Mouse (Mus musculus) embryonic facial prominence, embryonic 13.5 days (tissue): Measurements from ENCODE around the gene Col3a1. TPM values are rescaled to one million over a fixed set of nuclear protein-coding genes. Genes with fewer than 3 reads are reported as not detected.

Experiments used
- ATAC-seq: fragments of 200-750 bp; cut with Nextera tagmentation; 2 replicates; pipeline ENCODE4 v1.8.0; 2017; ENCODE audit warnings: low read depth; ENCODE audit not compliant: insufficient number of reproducible peaks, insufficient read depth, low FRiP score, low TSS enrichment
- H3K27ac ChIP-seq: fragments of 300-500 bp; sonication (generic); 2 replicates; pipeline ENCODE4 v1.5.1; 2015; ENCODE audit warnings: moderate library complexity, mild to moderate bottlenecking, inconsistent platforms
- H3K27me3 ChIP-seq: fragments of 300-500 bp; sonication (generic); 2 replicates; pipeline ENCODE4 v1.6.1; 2015; ENCODE audit warnings: mild to moderate bottlenecking, inconsistent platforms
- H3K36me3 ChIP-seq: fragments of 300-500 bp; sonication (generic); 2 replicates; pipeline ENCODE4 v1.6.1; 2015; ENCODE audit warnings: mild to moderate bottlenecking, inconsistent platforms
- H3K4me1 ChIP-seq: fragments of 300-500 bp; sonication (generic); 2 replicates; pipeline ENCODE4 v1.6.1; 2015; ENCODE audit warnings: inconsistent platforms
- H3K4me2 ChIP-seq: fragments of 300-500 bp; sonication (generic); 2 replicates; pipeline ENCODE4 v1.6.1; 2015; ENCODE audit warnings: moderate library complexity, mild to moderate bottlenecking, inconsistent platforms
- H3K4me3 ChIP-seq: fragments of 300-500 bp; sonication (generic); 2 replicates; pipeline ENCODE4 v1.5.1; 2015; ENCODE audit warnings: mild to moderate bottlenecking, inconsistent platforms
- H3K9ac ChIP-seq: fragments of 300-500 bp; sonication (generic); 2 replicates; pipeline ENCODE4 v1.6.1; 2015; ENCODE audit warnings: mild to moderate bottlenecking, inconsistent platforms
- H3K9me3 ChIP-seq: fragments of 300-500 bp; sonication (generic); 2 replicates; pipeline ENCODE4 v1.6.1; 2016; ENCODE audit warnings: inconsistent platforms
- WGBS: fragments of 180-500 bp; shearing (Covaris S2); methylation state at CpG from one replicate; pipeline ENCODE4 v1.1.7; 2015; ENCODE audit warnings: mixed read lengths; 5-methylcytosine and 5-hydroxymethylcytosine counted together
- polyA plus RNA-seq: library from polyadenylated mRNA; unstranded; fragments of >200 nt; fragmentation: Nextera tagmentation; extraction: Ambion mirVana; gene quantifications from 2 replicates; pipeline ENCODE4 v1.2.1, GENCODE M21; 2015

Col3a1 gene
- polyA plus RNA-seq: 1,389 and 1,479 TPM in 2 replicates

- no peaks in the 10 kb centered on the region for H3K27me3 ChIP-seq
- H3K9ac ChIP-seq: peak within 1 kb of the TSS; percentile 82
- no peaks in the 10 kb centered on the region for H3K9me3 ChIP-seq
- H3K4me1 ChIP-seq: peaks cover 13% of the 10 kb centered on the region
- peaks cover 6% of the 10 kb centered on the region; the same call in 1 of the 2 replicates for H3K36me3 ChIP-seq
- H3K27ac ChIP-seq: peak within 1 kb of the TSS; percentile 99
- peak within 1 kb of the TSS; percentile 53 for H3K4me3 ChIP-seq
- peak within 1 kb of the TSS; percentile 65 for H3K4me2 ChIP-seq
- WGBS: 8% methylated on average over 4 of the region's 4 CpGs
- 0 out of 2 replicates have a peak, but pooled peaks have one; percentile 46 for ATAC-seq
These were observed at the start of gene Col3a1 for GRCm38 (mm10) chr1:45311388-45311787. TSS of gene Col3a1 (plus strand) at chr1:45311538.

GRCm38 (mm10) chr1:45269421-45269820, 41.9 kb upstream of the Col3a1 start:
- H3K27me3 ChIP-seq: no peaks in the 10 kb centered on the region
- H3K4me2 ChIP-seq: no peak overlapping the region
- no peak overlapping the region for H3K9ac ChIP-seq
- H3K4me1 ChIP-seq: no peaks in the 10 kb centered on the region
- ATAC-seq: no peak
- H3K36me3 ChIP-seq: no peaks in the 10 kb centered on the region
- H3K27ac ChIP-seq: no peak overlapping the region
- no peak overlapping the region for H3K4me3 ChIP-seq
- peaks cover 4% of the 10 kb centered on the region; the same call in 1 of the 2 replicates for H3K9me3 ChIP-seq

GRCm38 (mm10) chr1:45276006-45276539, 35.3 kb upstream of the Col3a1 start:
- WGBS: 26% methylated on average over 2 of the region's 2 CpGs
- Histone ChIP-seq H3K27me3 (no peaks in the 10 kb centered on the region), H3K36me3 (no peaks in the 10 kb centered on the region), H3K4me2 (no peak overlapping the region), H3K4me3 (no peak overlapping the region), H3K27ac (no peak overlapping the region), H3K9me3 (peaks cover 4% of the 10 kb centered on the region; the same call in 1 of the 2 replicates), H3K4me1 (no peaks in the 10 kb centered on the region), H3K9ac (no peak overlapping the region)
- ATAC-seq: no peak

- Histone ChIP-seq H3K36me3 (no peaks in the 10 kb centered on the region), H3K9me3 (no peaks in the 10 kb centered on the region), H3K27me3 (no peaks in the 10 kb centered on the region), H3K9ac (no peak overlapping the region), H3K4me3 (no peak overlapping the region), H3K27ac (no peak overlapping the region), H3K4me2 (no peak overlapping the region), H3K4me1 (no peaks in the 10 kb centered on the region)
- ATAC-seq: no peak
- 30% methylated on average over 1 of the region's 1 CpGs for WGBS
These were observed 23.4 kb upstream of the Col3a1 start for GRCm38 (mm10) chr1:45287954-45288353.

GRCm38 (mm10) chr1:45290037-45290436, 21.3 kb upstream of the Col3a1 start:
- H3K27me3 ChIP-seq: no peaks in the 10 kb centered on the region
- no peaks in the 10 kb centered on the region for H3K9me3 ChIP-seq
- no peak overlapping the region for H3K9ac ChIP-seq
- no peak overlapping the region for H3K4me3 ChIP-seq
- H3K27ac ChIP-seq: no peak overlapping the region
- ATAC-seq: no peak
- WGBS: 52% methylated on average over 4 of the region's 4 CpGs
- no peaks in the 10 kb centered on the region for H3K4me1 ChIP-seq
- no peak overlapping the region for H3K4me2 ChIP-seq
- no peaks in the 10 kb centered on the region for H3K36me3 ChIP-seq

GRCm38 (mm10) chr1:45299394-45300119, 11.8 kb upstream of the Col3a1 start:
- H3K36me3 ChIP-seq: no peaks in the 10 kb centered on the region
- 63% methylated on average over 3 of the region's 3 CpGs for WGBS
- ATAC-seq: no peak

GRCm38 (mm10) chr1:45304273-45304672, 7.1 kb upstream of the Col3a1 start:
- peaks cover 5% of the 10 kb centered on the region; the same call in 1 of the 2 replicates for H3K4me1 ChIP-seq
- no peak for ATAC-seq
- H3K4me2 ChIP-seq: no peak overlapping the region

More at GRCm38 (mm10) chr1:45299394-45300119, 11.8 kb upstream of the Col3a1 start:
- Histone ChIP-seq H3K9me3 (no peaks in the 10 kb centered on the region), H3K4me3 (no peak overlapping the region), H3K9ac (no peak overlapping the region), H3K4me1 (peaks cover 3% of the 10 kb centered on the region; the same call in 1 of the 2 replicates), H3K27ac (no peak overlapping the region), H3K27me3 (no peaks in the 10 kb centered on the region), H3K4me2 (no peak overlapping the region)

GRCm38 (mm10) chr1:45309015-45309414, 2.3 kb upstream of the Col3a1 start:
- peaks cover 4% of the 10 kb centered on the region; the same call in 1 of the 2 replicates for H3K4me1 ChIP-seq
- H3K27me3 ChIP-seq: no peaks in the 10 kb centered on the region
- no peaks in the 10 kb centered on the region for H3K9me3 ChIP-seq
- 31% methylated on average over 2 of the region's 2 CpGs for WGBS
- no peak overlapping the region for H3K4me2 ChIP-seq
- no peak overlapping the region for H3K27ac ChIP-seq
- no peak overlapping the region for H3K9ac ChIP-seq
- no peak overlapping the region for H3K4me3 ChIP-seq
- ATAC-seq: no peak
- no peaks in the 10 kb centered on the region for H3K36me3 ChIP-seq

More at GRCm38 (mm10) chr1:45304273-45304672, 7.1 kb upstream of the Col3a1 start:
- Histone ChIP-seq H3K27me3 (no peaks in the 10 kb centered on the region), H3K9ac (no peak overlapping the region), H3K27ac (no peak overlapping the region), H3K4me3 (no peak overlapping the region), H3K9me3 (no peaks in the 10 kb centered on the region), H3K36me3 (no peaks in the 10 kb centered on the region)
- WGBS: 79% methylated on average over 1 of the region's 1 CpGs

- no peak for ATAC-seq
- H3K4me2 ChIP-seq: peak overlapping the region; percentile 65
- no peaks in the 10 kb centered on the region for H3K27me3 ChIP-seq
- no peaks in the 10 kb centered on the region for H3K9me3 ChIP-seq
- H3K4me3 ChIP-seq: peak overlapping the region; percentile 53
- H3K36me3 ChIP-seq: peaks cover 9% of the 10 kb centered on the region
- peaks cover 13% of the 10 kb centered on the region for H3K4me1 ChIP-seq
- H3K27ac ChIP-seq: peak overlapping the region; percentile 99
- H3K9ac ChIP-seq: peak overlapping the region; percentile 82
These were observed 624 bp downstream of the Col3a1 start for GRCm38 (mm10) chr1:45311962-45312361.

GRCm38 (mm10) chr1:45312870-45313269, 1.5 kb downstream of the Col3a1 start:
- Histone ChIP-seq H3K4me3 (peak overlapping the region; percentile 53), H3K9ac (peak overlapping the region; percentile 64), H3K4me1 (peaks cover 16% of the 10 kb centered on the region)

GRCm38 (mm10) chr1:45313696-45314295, 2.5 kb downstream of the Col3a1 start:
- Histone ChIP-seq H3K27ac (peak overlapping the region; percentile 99), H3K4me2 (peak overlapping the region; percentile 65), H3K27me3 (no peaks in the 10 kb centered on the region), H3K36me3 (peaks cover 12% of the 10 kb centered on the region), H3K9me3 (no peaks in the 10 kb centered on the region), H3K4me3 (peak overlapping the region; percentile 53), H3K9ac (peak overlapping the region; percentile 69), H3K4me1 (peaks cover 20% of the 10 kb centered on the region)
- WGBS: 7% methylated on average over 7 of the region's 11 CpGs
- peak; percentile 61; the same call in 1 of the 2 replicates for ATAC-seq

More at GRCm38 (mm10) chr1:45312870-45313269, 1.5 kb downstream of the Col3a1 start:
- peaks cover 12% of the 10 kb centered on the region for H3K36me3 ChIP-seq
- peak overlapping the region; percentile 65 for H3K4me2 ChIP-seq
- H3K27ac ChIP-seq: peak overlapping the region; percentile 99
- no peaks in the 10 kb centered on the region for H3K27me3 ChIP-seq
- ATAC-seq: peak; percentile 62; the same call in 1 of the 2 replicates
- H3K9me3 ChIP-seq: no peaks in the 10 kb centered on the region
